Mouse (Mus musculus) heart, embryonic 12.5 days (tissue): ENCODE measurements at regions not wholly inside any gene's neighbourhood (a gene's known extent, or its start where the extent isn't known, plus 50 kb on each side); places are given as distances from the start of the nearest gene placed in this dataset.

Experiments used
- ATAC-seq: fragments of 200-750 bp; cut with Nextera tagmentation; 2 replicates; pipeline ENCODE4 v1.8.0; 2017; ENCODE audit warnings: moderate TSS enrichment, moderate library complexity; ENCODE audit not compliant: insufficient number of reproducible peaks, low FRiP score
- H3K27ac ChIP-seq: fragments of 300-500 bp; sonication (generic); 2 replicates; pipeline ENCODE4 v1.5.1; 2016; ENCODE audit warnings: mild to moderate bottlenecking, moderate library complexity; ENCODE audit not compliant: poor library complexity, severe bottlenecking
- H3K27me3 ChIP-seq: fragments of 300-500 bp; sonication (generic); replicated peaks from 2 replicates; pipeline ENCODE4 v1.6.1; 2016; ENCODE audit warnings: mild to moderate bottlenecking, moderate library complexity
- H3K36me3 ChIP-seq: fragments of 300-500 bp; sonication (generic); 2 replicates; pipeline ENCODE4 v1.6.1; 2016; ENCODE audit warnings: mild to moderate bottlenecking, moderate library complexity
- H3K4me1 ChIP-seq: fragments of 300-500 bp; sonication (generic); replicated peaks from 2 replicates; pipeline ENCODE4 v1.6.1; 2016; ENCODE audit warnings: mild to moderate bottlenecking
- H3K4me2 ChIP-seq: fragments of 300-500 bp; sonication (generic); 2 replicates; pipeline ENCODE4 v1.6.1; 2016; ENCODE audit warnings: mild to moderate bottlenecking, moderate library complexity
- H3K4me3 ChIP-seq: fragments of 300-500 bp; sonication (generic); 2 replicates; pipeline ENCODE4 v1.5.1; 2016; ENCODE audit warnings: mild to moderate bottlenecking
- H3K9ac ChIP-seq: fragments of 300-500 bp; sonication (generic); 2 replicates; pipeline ENCODE4 v1.6.1; 2016; ENCODE audit warnings: mild to moderate bottlenecking, moderate library complexity
- H3K9me3 ChIP-seq: fragments of 300-500 bp; sonication (generic); replicated peaks from 2 replicates; pipeline ENCODE4 v1.6.1; 2016; ENCODE audit warnings: mild to moderate bottlenecking, moderate library complexity
- WGBS: fragments of 180-500 bp; shearing (Covaris S2); methylation state at CpG from one replicate; pipeline ENCODE4 v1.1.7; 2016; 5-methylcytosine and 5-hydroxymethylcytosine counted together

DNA sequence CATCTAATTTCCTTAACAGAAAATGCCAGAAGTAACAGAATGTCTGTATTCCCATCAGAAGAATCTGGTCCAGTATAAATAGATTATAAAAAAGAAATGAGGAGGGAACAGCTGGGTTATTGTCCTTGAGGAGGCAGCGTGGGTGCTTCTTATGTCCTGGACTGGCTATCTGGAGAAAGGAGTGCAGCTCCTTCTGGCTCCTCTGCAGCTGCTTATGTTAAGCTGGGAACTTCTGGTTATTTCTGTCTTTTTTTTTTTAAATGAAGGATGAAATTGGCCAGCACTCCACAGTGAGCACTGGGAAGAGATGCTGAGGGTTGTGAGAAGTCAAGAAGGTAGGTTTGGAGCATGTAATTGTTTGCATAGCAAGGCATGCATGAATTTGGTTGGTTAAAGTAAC is 441.5 kb downstream of the Ebf1 start:
- Histone ChIP-seq H3K9ac (no peak overlapping the region), H3K36me3 (no peaks in the 10 kb centered on the region), H3K9me3 (no peaks in the 10 kb centered on the region), H3K4me3 (no peak overlapping the region), H3K27ac (no peak overlapping the region), H3K27me3 (no peaks in the 10 kb centered on the region), H3K4me2 (no peak overlapping the region), H3K4me1 (no peaks in the 10 kb centered on the region)
- no peak for ATAC-seq
- WGBS: 81% methylated on average over 1 of the region's 1 CpGs

DNA sequence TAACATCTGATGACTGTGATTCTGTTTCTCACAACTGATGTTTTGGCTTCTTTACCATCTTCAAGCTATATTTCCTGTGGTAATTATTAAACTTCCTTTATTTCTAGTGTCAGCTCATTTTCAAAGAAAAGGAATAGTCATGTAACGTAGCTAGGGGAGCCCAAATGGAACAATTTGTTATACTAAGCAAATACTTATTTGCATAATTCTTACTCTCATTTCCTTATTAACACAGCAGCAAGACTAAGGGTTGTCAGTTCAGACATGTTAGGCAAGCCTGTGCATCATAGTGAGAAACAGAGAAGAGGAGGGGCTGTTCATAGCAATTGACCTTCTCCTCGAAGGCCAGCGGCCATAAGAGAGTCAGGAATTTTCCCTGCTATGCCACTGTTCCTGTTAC is 449.5 kb downstream of the Ebf1 start:
- H3K9ac ChIP-seq: no peak overlapping the region
- H3K4me2 ChIP-seq: no peak overlapping the region
- 74% methylated on average over 3 of the region's 3 CpGs for WGBS

DNA sequence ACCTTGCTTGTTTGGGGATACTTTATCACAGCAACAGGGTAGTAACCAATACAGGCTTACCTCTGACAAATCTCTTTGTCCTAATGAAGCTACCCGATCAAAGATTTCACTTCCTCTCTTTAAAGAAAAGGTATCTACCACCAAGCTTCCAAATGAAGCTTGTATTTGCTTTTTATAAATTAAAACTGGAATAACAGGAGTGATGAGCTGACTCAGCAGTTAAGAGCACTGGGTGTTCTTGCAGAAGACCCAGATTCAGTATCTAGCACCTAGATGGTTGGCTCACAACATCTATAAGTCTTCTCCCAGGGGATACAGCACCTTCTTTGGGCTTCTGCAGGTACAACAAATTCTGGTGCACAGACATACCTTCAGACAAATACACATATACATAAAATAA is 453.2 kb downstream of the Ebf1 start:
- Histone ChIP-seq H3K9ac (no peak overlapping the region), H3K27me3 (no peaks in the 10 kb centered on the region), H3K9me3 (no peaks in the 10 kb centered on the region), H3K4me1 (no peaks in the 10 kb centered on the region), H3K36me3 (no peaks in the 10 kb centered on the region), H3K4me2 (no peak overlapping the region), H3K4me3 (no peak overlapping the region), H3K27ac (no peak overlapping the region)
- WGBS: 73% methylated on average over 1 of the region's 1 CpGs
- ATAC-seq: no peak

More for the DNA sequence above, 449.5 kb downstream of the Ebf1 start:
- Histone ChIP-seq H3K9me3 (no peaks in the 10 kb centered on the region), H3K4me1 (no peaks in the 10 kb centered on the region), H3K27ac (no peak overlapping the region), H3K27me3 (no peaks in the 10 kb centered on the region), H3K4me3 (no peak overlapping the region), H3K36me3 (no peaks in the 10 kb centered on the region)
- ATAC-seq: no peak

DNA sequence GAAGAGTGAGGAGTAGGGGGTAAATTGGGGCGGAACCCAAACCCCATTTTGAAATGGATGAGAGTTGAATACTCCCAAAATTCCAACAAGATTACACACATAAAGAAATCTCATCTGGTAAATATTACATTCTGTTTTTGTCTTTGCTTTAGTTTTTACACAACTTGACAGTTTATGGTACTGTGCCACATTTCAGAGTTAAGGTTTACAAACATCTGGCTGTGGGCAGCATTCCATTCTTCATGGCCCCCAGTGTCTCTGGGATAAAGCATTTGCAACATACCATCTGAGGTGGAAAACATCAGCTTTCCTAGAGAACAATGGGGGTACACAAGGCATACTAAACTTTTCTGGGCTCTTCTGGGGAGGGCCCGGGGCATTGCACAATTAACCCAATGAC is 454.1 kb downstream of the Ebf1 start:
- no peak for ATAC-seq

DNA sequence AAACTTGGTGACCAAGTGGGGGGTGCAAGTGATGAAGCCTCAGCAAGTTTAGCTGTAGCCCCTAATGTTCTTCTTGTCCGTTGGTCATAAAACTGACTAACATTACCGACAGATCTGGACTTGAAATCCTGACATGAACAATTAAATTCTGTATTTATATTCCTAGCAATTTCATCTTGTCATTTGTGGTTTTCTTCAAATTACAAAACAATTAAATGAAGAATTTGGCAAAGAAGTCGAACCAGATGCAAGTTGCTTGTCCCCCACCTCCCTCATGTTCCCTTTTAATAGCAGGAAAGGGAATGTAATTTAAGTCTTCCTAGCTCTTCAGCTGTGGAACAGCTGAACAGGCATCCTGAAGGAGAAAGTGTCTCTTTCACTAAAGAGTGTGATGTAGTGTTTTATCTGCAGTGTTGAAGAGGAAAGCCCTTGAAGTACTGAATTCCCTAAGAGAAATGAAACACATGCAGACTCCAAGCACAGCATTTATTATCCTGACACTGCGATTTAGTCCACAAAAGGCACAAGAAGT is 467.5 kb downstream of the Ebf1 start:
- no peaks in the 10 kb centered on the region for H3K4me1 ChIP-seq
- H3K27ac ChIP-seq: no peak overlapping the region
- no peak overlapping the region for H3K4me3 ChIP-seq
- 81% methylated on average over 4 of the region's 4 CpGs for WGBS
- H3K27me3 ChIP-seq: no peaks in the 10 kb centered on the region
- H3K9me3 ChIP-seq: no peaks in the 10 kb centered on the region
- no peak for ATAC-seq
- no peaks in the 10 kb centered on the region for H3K36me3 ChIP-seq
- H3K9ac ChIP-seq: no peak overlapping the region
- H3K4me2 ChIP-seq: no peak overlapping the region

More for the DNA sequence above, 454.1 kb downstream of the Ebf1 start:
- Histone ChIP-seq H3K4me2 (no peak overlapping the region), H3K4me3 (no peak overlapping the region), H3K9ac (no peak overlapping the region), H3K36me3 (no peaks in the 10 kb centered on the region), H3K9me3 (no peaks in the 10 kb centered on the region), H3K27ac (no peak overlapping the region), H3K27me3 (no peaks in the 10 kb centered on the region), H3K4me1 (no peaks in the 10 kb centered on the region)
- 88% methylated on average over 2 of the region's 2 CpGs for whole genome bisulfite sequencing

DNA sequence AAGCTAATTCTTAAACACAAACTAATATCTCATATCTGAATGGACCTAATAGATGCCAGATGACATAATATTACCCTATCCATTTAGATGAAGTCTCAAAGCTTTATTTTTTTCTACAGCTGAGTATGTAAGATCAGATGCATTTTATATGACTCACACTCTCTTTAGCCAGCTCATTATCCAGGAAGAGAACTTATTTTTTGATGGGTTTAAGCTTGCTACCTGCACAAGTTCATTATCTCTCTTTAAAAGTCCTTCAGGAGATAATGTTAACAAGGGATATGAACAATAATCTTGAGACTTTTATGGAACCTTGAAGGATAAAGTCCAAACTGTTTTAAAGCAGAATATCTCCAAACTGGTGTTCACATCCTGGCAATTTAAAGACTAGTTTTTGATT is 468.0 kb downstream of the Ebf1 start:
- no peak for ATAC-seq
- no peaks in the 10 kb centered on the region for H3K36me3 ChIP-seq
- no peak overlapping the region for H3K9ac ChIP-seq
- no peaks in the 10 kb centered on the region for H3K9me3 ChIP-seq
- H3K4me2 ChIP-seq: no peak overlapping the region
- no peak overlapping the region for H3K27ac ChIP-seq
- H3K4me1 ChIP-seq: no peaks in the 10 kb centered on the region
- H3K4me3 ChIP-seq: no peak overlapping the region
- no peaks in the 10 kb centered on the region for H3K27me3 ChIP-seq

DNA sequence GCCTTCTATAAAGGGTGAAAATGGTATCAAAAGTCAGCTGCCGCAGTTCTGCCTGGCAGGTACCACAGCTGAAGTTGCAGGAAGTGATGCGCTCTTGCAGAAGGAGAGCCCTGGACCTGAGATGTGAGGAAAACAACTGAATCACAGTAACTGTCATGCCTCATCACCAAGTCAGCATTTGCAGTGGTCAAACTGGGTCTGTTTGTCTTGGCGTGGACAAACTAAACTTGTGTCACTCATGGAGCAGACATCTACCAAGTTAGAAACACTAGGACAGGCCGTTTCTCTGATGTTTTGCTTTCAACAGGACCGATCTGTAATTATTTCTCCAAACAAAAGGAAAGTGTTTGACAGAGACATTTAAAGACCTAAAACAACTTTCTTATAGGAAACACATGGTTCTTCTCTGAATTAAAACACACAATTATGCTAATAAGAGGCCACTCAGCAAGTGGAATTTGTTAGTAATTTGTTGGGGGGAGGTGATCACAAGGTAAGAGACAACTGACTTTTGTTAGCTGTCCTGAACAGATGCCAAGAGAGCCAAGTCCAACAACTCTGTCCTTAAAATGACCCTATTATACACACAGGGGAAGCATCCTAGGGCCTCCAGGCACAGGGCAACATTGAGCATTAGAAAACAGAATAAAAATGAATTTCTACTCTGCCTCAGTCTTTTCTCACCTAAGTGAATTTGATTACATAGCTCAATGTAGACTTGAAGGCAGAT is 470.2 kb downstream of the Ebf1 start:
- H3K9ac ChIP-seq: no peak overlapping the region
- no peak overlapping the region for H3K4me2 ChIP-seq
- H3K4me1 ChIP-seq: no peaks in the 10 kb centered on the region
- ATAC-seq: no peak
- no peaks in the 10 kb centered on the region for H3K9me3 ChIP-seq
- H3K27me3 ChIP-seq: no peaks in the 10 kb centered on the region
- H3K36me3 ChIP-seq: no peaks in the 10 kb centered on the region
- H3K4me3 ChIP-seq: no peak overlapping the region
- no peak overlapping the region for H3K27ac ChIP-seq
- 59% methylated on average over 5 of the region's 5 CpGs for WGBS

DNA sequence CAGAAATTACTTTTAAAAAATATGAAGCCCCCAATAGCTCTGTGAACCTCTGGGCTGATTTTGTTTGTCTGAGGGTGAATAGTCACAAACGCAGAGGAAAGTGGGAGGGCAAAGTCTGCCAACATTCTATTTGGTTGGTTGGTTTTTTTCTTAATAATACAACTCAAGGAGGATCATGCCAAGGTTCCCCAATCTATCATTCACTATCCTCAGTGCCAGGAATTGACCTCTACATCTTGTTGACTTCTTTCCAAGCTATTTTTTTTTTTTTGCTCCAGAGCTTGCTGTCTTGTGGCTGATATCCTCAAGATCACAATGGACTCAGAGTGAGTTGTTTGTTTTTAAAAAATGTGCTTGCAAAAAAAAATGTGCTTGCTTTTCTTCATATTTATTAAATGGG is 471.2 kb downstream of the Ebf1 start:
- Histone ChIP-seq H3K4me2 (no peak overlapping the region), H3K9me3 (no peaks in the 10 kb centered on the region), H3K27ac (no peak overlapping the region), H3K4me3 (no peak overlapping the region), H3K4me1 (no peaks in the 10 kb centered on the region), H3K9ac (no peak overlapping the region), H3K36me3 (no peaks in the 10 kb centered on the region), H3K27me3 (no peaks in the 10 kb centered on the region)
- ATAC-seq: no peak
- 77% methylated on average over 1 of the region's 1 CpGs for WGBS

DNA sequence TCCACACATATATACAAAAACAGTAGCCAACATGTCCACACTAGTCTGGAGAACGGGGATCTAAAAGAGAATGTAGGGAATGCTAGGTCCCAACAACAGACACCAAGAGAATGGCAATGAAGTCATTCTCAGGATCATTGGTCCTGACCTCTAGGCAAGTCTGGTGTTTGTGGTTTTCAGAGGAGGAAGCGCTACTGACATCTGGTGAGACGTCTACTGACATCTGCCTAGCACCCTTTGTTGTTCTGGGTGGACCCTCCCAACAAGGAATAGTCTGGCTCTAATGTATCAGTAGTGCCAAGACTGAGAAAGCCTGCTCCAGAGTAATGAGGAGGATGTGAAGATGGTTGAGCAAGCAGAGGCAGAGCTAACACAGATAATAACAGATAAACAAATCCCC is 472.4 kb downstream of the Ebf1 start:
- H3K27me3 ChIP-seq: no peaks in the 10 kb centered on the region
- H3K9ac ChIP-seq: no peak overlapping the region
- no peaks in the 10 kb centered on the region for H3K36me3 ChIP-seq
- no peak overlapping the region for H3K4me3 ChIP-seq
- no peaks in the 10 kb centered on the region for H3K4me1 ChIP-seq
- no peak overlapping the region for H3K27ac ChIP-seq
- no peak for ATAC-seq
- 60% methylated on average over 3 of the region's 3 CpGs for WGBS
- no peak overlapping the region for H3K4me2 ChIP-seq
- H3K9me3 ChIP-seq: no peaks in the 10 kb centered on the region

DNA sequence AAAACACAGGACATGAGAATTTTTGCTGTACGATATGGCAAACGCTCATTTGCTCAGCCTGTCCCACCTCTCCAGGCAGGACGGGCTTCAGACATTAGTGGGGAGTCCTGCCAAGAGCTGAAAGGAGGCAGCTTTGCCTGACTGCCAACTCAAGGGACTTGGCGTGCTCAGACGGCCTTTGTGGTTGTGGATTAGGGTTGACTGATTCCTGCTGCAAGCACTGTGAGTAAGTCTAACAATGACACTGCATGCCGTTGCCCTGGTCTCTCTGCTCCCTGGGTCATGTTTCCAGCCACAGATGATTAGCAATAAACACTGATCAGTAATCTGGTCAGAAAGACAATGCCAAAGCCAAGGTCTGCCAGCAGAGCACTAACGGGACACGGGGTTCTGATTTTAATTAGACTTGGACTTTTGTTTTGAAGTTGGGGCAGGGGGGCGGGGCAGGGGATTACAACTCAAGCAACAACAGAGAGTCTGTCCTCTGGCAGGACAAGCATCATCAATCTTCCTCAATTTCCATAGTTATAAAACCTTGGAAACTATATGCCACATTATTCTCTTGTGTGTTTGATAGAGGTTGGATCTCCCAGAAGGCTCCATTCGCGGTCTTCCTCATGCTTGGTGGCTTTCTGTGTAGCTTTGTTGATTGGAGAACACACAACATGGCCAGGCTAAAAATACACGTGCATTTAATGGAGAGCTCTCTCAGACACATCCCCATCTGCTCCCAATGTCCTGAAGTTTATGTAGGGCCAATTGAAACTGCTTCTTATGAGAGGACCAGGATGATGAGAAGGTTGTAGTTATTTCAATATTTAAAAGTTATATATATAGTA is 486.6 kb downstream of the Ebf1 start:
- Histone ChIP-seq H3K36me3 (no peaks in the 10 kb centered on the region), H3K9ac (no peak overlapping the region), H3K4me3 (no peak overlapping the region), H3K27ac (no peak overlapping the region), H3K9me3 (no peaks in the 10 kb centered on the region), H3K4me1 (no peaks in the 10 kb centered on the region), H3K27me3 (no peaks in the 10 kb centered on the region), H3K4me2 (no peak overlapping the region)
- no peak for ATAC-seq
- 76% methylated on average over 12 of the region's 12 CpGs for WGBS

DNA sequence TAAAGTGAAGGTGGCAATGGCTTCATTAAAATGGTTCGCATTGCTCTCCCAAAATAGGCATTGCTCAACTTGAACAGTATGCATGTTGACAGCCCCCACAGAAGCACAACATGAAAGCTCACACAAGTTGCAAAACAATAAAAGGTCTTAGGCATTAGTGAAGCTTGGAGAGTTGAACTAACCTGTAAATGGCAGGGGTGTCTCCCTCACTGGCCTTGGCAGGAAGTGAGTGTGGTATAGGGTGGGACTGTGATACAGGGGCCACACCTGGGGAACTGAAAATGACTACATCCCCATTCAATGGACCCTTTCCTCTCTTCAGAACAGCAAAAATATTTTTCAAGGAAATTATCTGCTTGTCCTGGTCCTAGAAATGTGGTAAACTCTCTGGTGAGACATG is 499.6 kb downstream of the Ebf1 start:
- H3K4me2 ChIP-seq: no peak overlapping the region
- H3K27me3 ChIP-seq: no peaks in the 10 kb centered on the region
- H3K4me1 ChIP-seq: no peaks in the 10 kb centered on the region
- no peaks in the 10 kb centered on the region for H3K36me3 ChIP-seq
- no peak overlapping the region for H3K27ac ChIP-seq
- no peak overlapping the region for H3K4me3 ChIP-seq
- 0 out of 2 replicates have a peak, but pooled peaks cover 2% of the 10 kb centered on the region for H3K9me3 ChIP-seq
- ATAC-seq: no peak
- WGBS: 79% methylated on average over 1 of the region's 1 CpGs
- H3K9ac ChIP-seq: no peak overlapping the region
